Mouse (Mus musculus): ENCODE measurements at regions not wholly inside any gene's neighbourhood (a gene's known extent, or its start where the extent isn't known, plus 50 kb on each side); places are given as distances from the start of the nearest gene placed in this dataset.

DNA sequence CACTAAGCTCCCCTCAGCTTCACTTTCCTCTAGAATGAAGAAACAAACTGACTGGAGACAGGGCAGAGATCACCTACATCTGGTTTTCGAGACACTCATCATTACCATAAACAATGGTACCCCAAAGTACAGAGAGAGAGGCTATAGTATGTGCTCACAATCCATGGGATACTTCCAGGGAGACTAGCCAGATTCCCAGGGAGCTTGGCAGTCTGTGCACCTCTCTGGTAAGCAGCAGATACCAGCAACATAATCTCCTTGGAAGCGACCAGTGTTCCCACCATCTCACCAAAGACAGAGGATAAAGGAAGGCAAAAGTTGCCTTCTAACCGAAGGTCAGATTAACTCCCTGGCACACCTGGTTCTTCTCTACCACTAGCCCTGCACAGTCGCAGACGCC, 256.4 kb downstream of the Prdm2 start:
- Histone ChIP-seq H3K4me2 (no peak overlapping the region), H3K9me3 (no peaks in the 10 kb centered on the region), H3K9ac (no peak overlapping the region), H3K27me3 (no peaks in the 10 kb centered on the region), H3K36me3 (no peaks in the 10 kb centered on the region), H3K4me3 (no peak overlapping the region), H3K4me1 (no peaks in the 10 kb centered on the region), H3K27ac (no peak overlapping the region)
- WGBS = 73% methylated on average over 5 of the region's 5 CpGs
- ATAC-seq (ENCODE audit: borderline replicate concordance, extremely low read depth, low FRiP score, low TSS enrichment) = no peak

DNA sequence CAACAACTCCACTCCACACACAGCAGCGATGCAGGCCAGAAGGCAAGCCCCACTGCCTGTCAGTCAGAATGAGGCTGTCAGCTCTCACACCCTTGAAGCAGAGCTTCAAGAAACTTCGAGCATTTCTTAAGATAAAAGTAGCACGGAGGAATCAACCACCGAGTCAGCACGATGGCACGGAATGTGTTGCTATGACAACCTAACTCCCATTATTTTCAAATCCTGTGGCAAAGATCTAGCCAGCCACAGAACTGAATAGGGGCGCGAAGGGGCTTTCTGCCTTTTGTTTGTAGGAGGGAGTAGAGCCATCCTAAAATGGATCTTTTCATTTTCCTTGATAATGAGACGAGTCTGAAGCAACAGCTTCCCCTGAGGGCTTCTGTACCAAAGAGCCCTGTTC, 259.1 kb downstream of the Prdm2 start:
- Histone ChIP-seq H3K9ac (no peak overlapping the region), H3K36me3 (no peaks in the 10 kb centered on the region), H3K27ac (no peak overlapping the region), H3K4me3 (no peak overlapping the region), H3K9me3 (no peaks in the 10 kb centered on the region), H3K4me2 (no peak overlapping the region), H3K27me3 (no peaks in the 10 kb centered on the region), H3K4me1 (no peaks in the 10 kb centered on the region)
- whole genome bisulfite sequencing = 47% methylated on average over 9 of the region's 9 CpGs
- no peak for ATAC-seq (ENCODE audit: borderline replicate concordance, extremely low read depth, low FRiP score, low TSS enrichment)

DNA sequence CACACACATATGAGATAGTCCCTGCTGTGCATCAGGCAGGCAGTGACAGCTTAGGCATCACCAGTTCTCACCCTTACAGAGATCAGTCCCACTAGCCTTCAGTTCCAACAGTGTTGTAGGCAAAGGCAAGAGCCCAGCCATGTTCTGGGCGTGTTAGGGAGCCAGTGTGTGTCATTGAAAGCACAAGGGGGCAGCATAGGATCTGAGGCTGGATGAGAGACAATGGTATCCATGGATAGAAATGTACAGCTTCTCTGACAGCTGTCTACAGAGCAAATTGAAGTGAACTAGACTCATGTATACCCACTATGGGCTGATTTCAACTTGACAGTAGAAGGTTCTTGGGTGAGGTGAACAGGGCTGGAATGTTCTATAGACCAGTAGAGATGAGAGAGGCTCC, 259.9 kb downstream of the Prdm2 start:
- Histone ChIP-seq H3K36me3 (no peaks in the 10 kb centered on the region), H3K9me3 (no peaks in the 10 kb centered on the region), H3K9ac (no peak overlapping the region), H3K27ac (no peak overlapping the region), H3K4me2 (no peak overlapping the region), H3K4me3 (no peak overlapping the region), H3K4me1 (no peaks in the 10 kb centered on the region), H3K27me3 (no peaks in the 10 kb centered on the region)
- no peak for ATAC-seq (ENCODE audit: borderline replicate concordance, extremely low read depth, low FRiP score, low TSS enrichment)
- WGBS = 34% methylated on average over 1 of the region's 1 CpGs

DNA sequence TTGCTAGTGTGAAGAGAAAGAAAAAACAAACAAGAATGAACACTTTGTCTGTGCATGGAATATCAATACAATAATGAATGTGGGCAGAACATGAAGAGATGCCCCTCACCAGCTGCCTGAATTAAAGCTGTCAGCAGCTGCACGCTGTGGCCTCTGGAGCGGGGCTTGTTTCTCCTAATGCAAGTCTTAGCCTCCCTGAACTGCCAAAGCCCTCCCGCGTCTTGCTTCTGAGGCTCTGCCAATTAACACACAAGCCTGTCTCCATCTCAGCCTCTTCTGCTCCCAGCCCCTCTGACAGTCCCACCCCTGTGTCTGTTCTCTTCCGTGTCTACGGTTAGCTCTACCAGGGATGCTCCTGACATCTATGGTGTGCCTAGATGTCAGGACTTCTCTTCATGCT, 265.1 kb downstream of the Prdm2 start:
- WGBS = 73% methylated on average over 6 of the region's 6 CpGs

DNA sequence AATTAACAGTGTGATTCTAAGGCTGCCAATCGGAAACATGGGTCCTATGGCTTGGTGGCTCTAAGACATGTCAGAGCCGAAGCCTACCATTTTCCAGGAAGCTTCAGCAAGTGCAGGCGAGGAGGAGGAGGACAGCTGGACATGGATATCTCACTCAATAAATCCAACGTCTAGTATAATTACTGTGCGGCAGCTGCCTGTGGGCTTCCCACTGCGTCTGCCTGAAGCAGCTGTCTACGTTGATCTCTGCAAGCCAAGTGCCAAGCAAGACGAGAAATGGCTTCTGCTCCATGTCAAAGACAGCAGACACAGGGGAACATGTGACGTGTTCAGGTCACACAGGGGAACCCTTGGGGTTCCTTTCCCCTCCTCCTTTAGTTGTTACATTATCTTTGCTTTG, 279.2 kb downstream of the Prdm2 start:
- ATAC-seq (ENCODE audit: borderline replicate concordance, extremely low read depth, low FRiP score, low TSS enrichment) = peak; percentile 59; the same call in 1 of the 2 replicates
- 48% methylated on average over 9 of the region's 9 CpGs for WGBS

More for the DNA sequence above, 265.1 kb downstream of the Prdm2 start:
- Histone ChIP-seq H3K4me1 (no peaks in the 10 kb centered on the region), H3K27me3 (no peaks in the 10 kb centered on the region), H3K4me3 (no peak overlapping the region), H3K36me3 (no peaks in the 10 kb centered on the region), H3K9me3 (no peaks in the 10 kb centered on the region), H3K9ac (no peak overlapping the region), H3K4me2 (no peak overlapping the region), H3K27ac (no peak overlapping the region)
- no peak for ATAC-seq (ENCODE audit: borderline replicate concordance, extremely low read depth, low FRiP score, low TSS enrichment)

DNA sequence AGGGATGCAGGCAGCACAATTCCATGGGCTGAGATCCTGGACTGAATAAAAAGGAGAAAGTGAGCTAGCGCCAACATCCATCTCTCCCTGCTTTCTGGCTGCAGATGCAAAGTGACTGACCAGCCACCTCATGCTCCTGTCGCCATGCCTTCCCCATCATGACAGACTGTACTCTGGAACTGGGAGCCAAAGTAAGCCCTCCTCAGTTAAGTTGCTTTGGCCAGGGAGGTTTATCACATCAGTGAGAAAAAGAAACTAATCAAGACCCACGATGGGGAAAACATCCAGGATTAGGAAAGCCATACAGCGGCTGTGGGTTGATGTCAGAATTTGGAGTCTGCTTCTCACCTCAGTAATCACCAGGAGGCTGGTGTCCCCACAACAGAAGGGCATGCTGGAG, 283.6 kb downstream of the Prdm2 start:
- H3K27ac ChIP-seq = no peak overlapping the region
- no peaks in the 10 kb centered on the region for H3K9me3 ChIP-seq
- H3K36me3 ChIP-seq = no peaks in the 10 kb centered on the region
- H3K4me2 ChIP-seq = no peak overlapping the region
- H3K9ac ChIP-seq = no peak overlapping the region
- no peak for ATAC-seq (ENCODE audit: borderline replicate concordance, extremely low read depth, low FRiP score, low TSS enrichment)
- WGBS = 84% methylated on average over 4 of the region's 4 CpGs
- no peaks in the 10 kb centered on the region for H3K4me1 ChIP-seq
- H3K27me3 ChIP-seq = no peaks in the 10 kb centered on the region
- no peak overlapping the region for H3K4me3 ChIP-seq

More for the DNA sequence above, 279.2 kb downstream of the Prdm2 start:
- no peak overlapping the region for H3K27ac ChIP-seq
- H3K4me1 ChIP-seq = no peaks in the 10 kb centered on the region
- H3K27me3 ChIP-seq = no peaks in the 10 kb centered on the region
- no peaks in the 10 kb centered on the region for H3K36me3 ChIP-seq
- no peak overlapping the region for H3K4me2 ChIP-seq
- H3K9me3 ChIP-seq = no peaks in the 10 kb centered on the region
- H3K4me3 ChIP-seq = no peak overlapping the region
- no peak overlapping the region for H3K9ac ChIP-seq

DNA sequence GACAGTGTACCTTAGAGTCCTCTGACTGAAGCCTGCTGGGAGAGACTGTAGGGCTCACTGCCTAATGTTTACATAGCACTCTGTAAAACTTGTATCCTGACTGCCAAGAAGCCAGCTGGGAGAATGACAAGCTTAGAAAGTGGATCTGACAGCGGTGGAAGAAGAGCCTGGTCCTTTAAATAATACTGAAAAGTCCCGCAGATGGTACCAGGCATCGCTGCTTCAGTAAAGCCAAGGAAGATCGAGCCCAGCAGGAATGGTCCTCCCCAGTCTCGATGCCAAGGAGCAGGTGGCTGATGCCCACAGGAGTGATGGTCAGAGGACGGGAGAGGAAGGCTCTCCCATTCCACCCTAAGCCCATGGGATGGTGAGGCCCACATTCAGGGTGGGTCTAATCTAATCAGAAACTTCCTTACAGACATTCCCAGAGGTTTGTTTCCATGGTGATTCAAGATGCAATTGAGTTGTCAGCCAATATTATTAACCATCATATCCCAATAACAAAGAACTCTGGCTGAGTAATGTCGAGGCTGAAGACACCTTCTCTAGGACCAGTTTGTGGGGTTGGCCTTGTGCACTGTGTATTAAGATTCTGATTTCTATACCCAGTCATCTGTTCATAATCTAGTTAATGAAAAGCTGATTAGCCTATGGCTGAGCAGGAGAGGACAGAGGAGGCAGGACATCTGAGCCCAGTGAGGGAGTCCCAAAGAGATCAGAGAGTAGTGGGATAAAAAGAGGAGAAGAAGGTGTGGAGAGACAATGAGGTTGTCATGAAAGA, 285.3 kb downstream of the Prdm2 start:
- no peaks in the 10 kb centered on the region for H3K4me1 ChIP-seq
- no peak overlapping the region for H3K4me3 ChIP-seq
- 67% methylated on average over 7 of the region's 7 CpGs for whole genome bisulfite sequencing
- no peak for ATAC-seq (ENCODE audit: borderline replicate concordance, extremely low read depth, low FRiP score, low TSS enrichment)
- H3K27ac ChIP-seq = no peak overlapping the region
- H3K9ac ChIP-seq = no peak overlapping the region
- no peaks in the 10 kb centered on the region for H3K36me3 ChIP-seq
- H3K27me3 ChIP-seq = no peaks in the 10 kb centered on the region
- no peaks in the 10 kb centered on the region for H3K9me3 ChIP-seq
- no peak overlapping the region for H3K4me2 ChIP-seq

DNA sequence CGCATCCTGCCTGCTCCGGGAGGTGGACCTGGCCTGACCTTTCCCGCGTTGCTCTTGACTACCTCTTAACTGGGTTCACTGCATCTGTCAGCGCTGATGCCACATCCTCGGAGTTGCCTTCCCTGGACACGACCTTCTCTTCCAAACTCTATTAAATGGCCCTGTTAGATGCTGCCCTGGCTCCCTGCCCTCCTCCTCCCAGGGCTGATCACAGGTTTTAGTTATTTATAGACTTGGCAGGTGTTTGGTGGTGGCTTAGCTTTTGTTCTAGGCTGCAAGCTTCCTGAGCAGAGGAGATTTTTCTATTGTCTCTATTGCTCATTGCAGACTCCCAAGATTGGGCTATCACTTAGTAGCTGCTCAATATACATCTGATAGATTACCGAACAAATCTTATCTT, 287.7 kb downstream of the Prdm2 start:
- H3K9me3 ChIP-seq = no peaks in the 10 kb centered on the region
- no peak for ATAC-seq (ENCODE audit: borderline replicate concordance, extremely low read depth, low FRiP score, low TSS enrichment)

DNA sequence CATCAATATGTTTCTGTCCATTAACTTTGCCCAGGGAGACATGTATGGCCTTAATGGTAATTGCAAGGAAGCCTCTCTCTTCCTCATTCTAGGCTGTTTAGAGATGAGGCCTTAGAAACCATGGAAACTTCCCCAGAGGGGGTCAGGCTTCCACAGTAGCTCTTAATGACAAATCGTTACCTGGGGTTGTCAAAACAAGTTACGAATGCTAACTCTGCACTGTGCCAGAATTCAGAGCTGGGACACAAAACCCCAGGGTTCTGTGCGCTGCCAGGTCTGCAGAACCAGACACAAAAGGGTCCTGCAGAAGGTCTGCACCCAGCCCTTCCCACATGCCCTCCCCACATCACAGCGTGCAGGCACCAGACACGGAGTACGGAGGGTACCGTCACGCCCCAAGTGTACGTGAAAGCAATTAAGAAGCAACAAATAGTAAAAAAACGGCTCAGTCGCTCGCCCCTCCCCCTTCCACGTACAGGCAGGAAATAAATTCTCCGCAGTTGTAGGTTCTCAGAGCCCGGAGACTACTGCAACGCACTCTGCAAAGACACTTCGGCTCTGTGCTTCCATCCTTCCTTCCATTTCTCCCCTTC, 303.3 kb downstream of the Prdm2 start:
- Histone ChIP-seq H3K4me2 (no peak overlapping the region), H3K27ac (no peak overlapping the region), H3K4me3 (no peak overlapping the region), H3K9ac (no peak overlapping the region), H3K36me3 (no peaks in the 10 kb centered on the region), H3K9me3 (no peaks in the 10 kb centered on the region), H3K27me3 (no peaks in the 10 kb centered on the region), H3K4me1 (peaks cover 2% of the 10 kb centered on the region; the same call in 1 of the 2 replicates)
- WGBS = 40% methylated on average over 17 of the region's 17 CpGs
- no peak for ATAC-seq (ENCODE audit: borderline replicate concordance, extremely low read depth, low FRiP score, low TSS enrichment)

More for the DNA sequence above, 287.7 kb downstream of the Prdm2 start:
- no peaks in the 10 kb centered on the region for H3K36me3 ChIP-seq
- H3K4me1 ChIP-seq = no peaks in the 10 kb centered on the region
- no peak overlapping the region for H3K4me3 ChIP-seq
- no peak overlapping the region for H3K4me2 ChIP-seq
- 58% methylated on average over 8 of the region's 8 CpGs for WGBS
- no peak overlapping the region for H3K27ac ChIP-seq
- no peak overlapping the region for H3K9ac ChIP-seq
- no peaks in the 10 kb centered on the region for H3K27me3 ChIP-seq

DNA sequence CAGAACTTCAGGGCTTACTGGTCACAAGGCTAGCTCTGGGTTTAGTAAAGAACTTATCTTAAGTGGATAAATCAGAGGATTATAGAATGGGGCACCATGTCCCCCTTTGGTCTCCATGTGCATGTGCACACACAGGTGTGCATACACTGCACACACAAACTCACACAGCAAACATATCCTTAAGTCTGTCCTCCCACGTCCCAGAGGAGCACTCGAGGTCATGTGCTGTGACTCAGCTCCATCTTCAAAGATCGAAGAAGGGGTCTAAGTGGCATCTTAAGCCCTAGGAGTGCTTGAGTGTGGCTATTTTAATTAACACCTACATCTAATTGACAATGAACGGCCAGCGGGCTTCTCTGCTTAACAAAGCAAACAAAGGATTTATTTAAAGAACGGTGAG, 304.0 kb downstream of the Prdm2 start:
- no peaks in the 10 kb centered on the region for H3K9me3 ChIP-seq
- H3K4me1 ChIP-seq = peaks cover 9% of the 10 kb centered on the region
- H3K4me3 ChIP-seq = no peak overlapping the region
- H3K36me3 ChIP-seq = no peaks in the 10 kb centered on the region
- H3K9ac ChIP-seq = no peak overlapping the region
- H3K4me2 ChIP-seq = no peak overlapping the region
- WGBS = 47% methylated on average over 6 of the region's 6 CpGs
- ATAC-seq (ENCODE audit: borderline replicate concordance, extremely low read depth, low FRiP score, low TSS enrichment) = no peak
- no peaks in the 10 kb centered on the region for H3K27me3 ChIP-seq
- H3K27ac ChIP-seq = no peak overlapping the region

DNA sequence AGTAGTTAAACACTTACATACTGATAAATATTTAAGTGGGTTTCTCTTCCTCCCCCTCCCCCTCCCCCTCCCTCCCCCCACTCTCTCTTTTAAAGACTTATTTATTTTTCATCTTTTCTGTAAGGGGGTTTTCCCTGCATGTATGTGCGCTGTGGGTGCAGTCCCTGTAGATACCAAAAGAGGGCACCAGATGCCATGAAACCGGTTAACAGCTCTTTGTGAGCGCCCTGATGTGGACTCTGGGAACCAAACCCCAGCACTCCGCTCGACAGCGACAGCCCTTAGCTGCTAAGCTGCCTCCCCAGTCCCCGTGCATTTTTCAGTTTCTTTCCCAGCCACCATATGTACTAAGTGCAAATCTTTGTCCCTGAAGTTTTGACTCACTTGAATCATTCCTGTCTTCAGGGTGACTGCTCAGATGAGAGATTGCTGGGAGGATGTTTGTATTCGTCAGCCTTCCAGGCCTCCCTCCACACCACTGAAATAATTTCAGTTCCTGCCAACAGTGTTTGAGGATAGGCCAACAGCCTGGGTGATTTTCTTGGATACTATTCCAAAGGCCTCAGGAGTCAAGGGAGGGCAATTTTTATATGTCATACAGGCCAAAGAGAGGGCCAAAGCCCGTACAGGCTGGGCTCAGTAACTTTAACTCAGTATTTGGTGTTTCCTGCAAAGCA, 309.3 kb downstream of the Prdm2 start:
- H3K9me3 ChIP-seq = no peaks in the 10 kb centered on the region
- H3K27me3 ChIP-seq = no peaks in the 10 kb centered on the region
- 56% methylated on average over 9 of the region's 9 CpGs for WGBS
- ATAC-seq (ENCODE audit: borderline replicate concordance, extremely low read depth, low FRiP score, low TSS enrichment) = peak; percentile 85
- H3K4me3 ChIP-seq = no peak overlapping the region
- peaks cover 9% of the 10 kb centered on the region for H3K4me1 ChIP-seq
- no peak overlapping the region for H3K9ac ChIP-seq
- H3K4me2 ChIP-seq = no peak overlapping the region
- H3K36me3 ChIP-seq = no peaks in the 10 kb centered on the region
- peak overlapping the region; percentile 67 for H3K27ac ChIP-seq

DNA sequence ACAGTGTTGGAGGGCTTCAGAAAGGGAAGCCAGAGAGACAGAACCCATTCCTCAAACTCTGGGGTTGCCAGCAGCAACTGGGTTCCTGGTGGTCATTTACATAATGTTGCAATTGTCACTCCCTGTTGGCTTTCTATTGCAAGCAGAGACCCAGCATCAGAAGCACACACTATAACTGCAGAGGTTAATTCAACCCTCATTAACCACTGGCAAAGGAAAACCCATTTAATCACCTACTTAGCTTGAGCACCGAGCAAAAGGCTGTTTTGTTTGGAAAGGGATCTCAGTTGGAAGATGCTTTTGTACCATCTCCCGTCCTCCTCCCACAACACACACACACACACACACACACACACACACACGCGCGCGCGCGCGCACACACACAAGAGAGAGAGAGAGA, 312.0 kb downstream of the Prdm2 start:
- ATAC-seq (ENCODE audit: borderline replicate concordance, extremely low read depth, low FRiP score, low TSS enrichment) = no peak
- Histone ChIP-seq H3K27me3 (no peaks in the 10 kb centered on the region), H3K27ac (no peak overlapping the region), H3K9ac (no peak overlapping the region), H3K4me3 (no peak overlapping the region), H3K4me2 (no peak overlapping the region), H3K4me1 (peaks cover 9% of the 10 kb centered on the region), H3K36me3 (no peaks in the 10 kb centered on the region), H3K9me3 (no peaks in the 10 kb centered on the region)
- 88% methylated on average over 9 of the region's 9 CpGs for WGBS
